Mouse (Mus musculus): ENCODE results near the gene Zfp386.

DNA sequence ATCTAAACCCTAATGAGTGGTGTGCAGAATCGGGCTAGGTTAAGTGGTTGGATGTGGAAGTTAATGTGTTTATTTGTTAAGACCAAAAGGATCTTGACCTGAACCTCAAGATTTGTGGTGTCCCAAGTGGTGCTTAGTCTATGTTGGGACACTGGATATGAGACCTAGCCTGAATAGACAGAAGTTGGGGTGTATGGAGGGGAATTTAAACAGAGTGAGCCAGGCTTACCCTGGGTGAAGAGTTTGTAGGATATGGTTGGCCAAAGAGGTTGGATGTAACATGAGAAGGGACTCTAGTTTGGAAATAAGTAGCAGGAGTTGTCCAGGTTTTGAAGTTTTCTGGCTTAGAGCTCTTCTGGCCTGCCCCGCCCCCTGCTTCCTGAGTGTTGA is 14.7 kb downstream of the Zfp386 start:
- TF ChIP-seq CTCF (IDR thresholded peaks at IDR 0.05; ENCODE audit: control insufficient read depth, insufficient read depth, low read length) (no peak), POLR2A (IDR thresholded peaks at IDR 0.05; ENCODE audit: borderline replicate concordance, control insufficient read depth, low read depth, low read length) (no peak)
